Mouse (Mus musculus): ENCODE results near the gene Scnm1.

Gene Scnm1

GRCm38 (mm10) chr3:95161618-95162344, 28.0 kb upstream of the Scnm1 start:
- CTCF ChIA-PET = interaction anchor here in 3 of 4 experiments (0.6 to 2.9 kb wide), 11 partner anchors 9 to 165 kb away, joined by 3 to 13 read pairs (median 3); partner anchors contain the start of genes Gabpb2 (in 1 of the 3), Tmod4 (in 1 of the 3) and Tnfaip8l2 (in 1 of the 3)
- POLR2A ChIA-PET = interaction anchor here (0.5 to 7.5 kb wide), 38 partner anchors 9 to 490 kb away, joined by 3 to 107 read pairs (median 5); partner anchors contain the start of genes Gabpb2 (in 2 of the 4), Zfp687 (in 2 of the 4), Mllt11 (in 1 of the 4) and Pi4kb (in 1 of the 4)

GRCm38 (mm10) chr3:95161041-95161551, 27.3 kb upstream of the Scnm1 start:
- ChIA-PET POLR2A (interaction anchor here (0.5 to 7.5 kb wide), 33 partner anchors 10 to 464 kb away, joined by 3 to 107 read pairs (median 4); partner anchors contain the start of genes Tnfaip8l2 (in 3 of the 4), Gabpb2 (in 2 of the 4), Ensa (in 1 of the 4) and Prune1 (in 1 of the 4)), CTCF (interaction anchor here in 3 of 4 experiments (1.1 to 2.9 kb wide), 9 partner anchors 9 to 108 kb away, joined by 3 to 8 read pairs (median 5); partner anchors contain the start of genes Gabpb2 (in 1 of the 3) and Tnfaip8l2 (in 1 of the 3))

GRCm38 (mm10) chr3:95159987-95160963, 26.5 kb upstream of the Scnm1 start, which contains the start of gene Sema6c:
Gene Sema6c, plus strand, starts transcription at chr3:95160457.
- ChIA-PET POLR2A (interaction anchor here in 3 of 4 experiments (0.6 to 7.5 kb wide), 44 partner anchors 8 to 464 kb away, joined by 3 to 107 read pairs (median 4); partner anchors contain the start of genes Tnfaip8l2 (in 3 of the 3), Gabpb2 (in 2 of the 3), Bnipl (in 1 of the 3) and Ensa (in 1 of the 3)), CTCF (interaction anchor here (0.6 to 2.5 kb wide), 13 partner anchors 9 to 150 kb away, joined by 3 to 13 read pairs (median 4); partner anchors contain the start of genes Gabpb2 (in 1 of the 4), Tmod4 (in 1 of the 4) and Tnfaip8l2 (in 1 of the 4))

DNA sequence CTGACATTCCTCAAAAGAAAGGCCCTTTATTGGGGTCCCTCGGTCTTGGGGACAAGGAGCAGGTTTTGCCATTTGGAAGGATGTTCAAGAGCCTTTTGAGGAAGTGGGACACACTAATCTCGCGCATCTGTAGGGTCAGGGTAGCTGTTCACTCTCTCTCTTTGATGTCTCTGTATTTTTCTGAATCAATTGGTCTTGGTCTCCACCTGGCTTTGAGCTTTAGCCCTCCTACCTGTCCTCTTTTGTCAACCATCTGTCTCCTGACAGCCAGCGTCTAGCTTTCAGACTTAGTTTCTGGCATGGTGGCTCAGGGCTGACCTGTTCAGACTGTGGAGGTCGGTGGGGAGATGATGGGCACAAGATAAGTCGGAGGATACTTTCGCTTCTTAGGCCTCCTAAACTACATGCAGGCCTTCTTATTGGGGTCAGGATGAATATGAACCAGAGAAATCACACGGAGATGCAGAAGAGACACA, 25.7 kb upstream of the Scnm1 start:
- ChIA-PET CTCF (interaction anchor here (0.6 to 2.1 kb wide), 11 partner anchors 9 to 151 kb away, joined by 3 to 13 read pairs (median 4); partner anchors contain the start of genes Gabpb2 (in 1 of the 4), Tmod4 (in 1 of the 4) and Tnfaip8l2 (in 1 of the 4)), POLR2A (interaction anchor here in 3 of 4 experiments (0.6 to 7.5 kb wide), 37 partner anchors 9 to 465 kb away, joined by 3 to 107 read pairs (median 4); partner anchors contain the start of genes Tnfaip8l2 (in 3 of the 3), Bnipl (in 1 of the 3), Ensa (in 1 of the 3) and Gabpb2 (in 1 of the 3))

- POLR2A ChIA-PET = interaction anchor here in 1 of 4 experiments (0.6 kb wide), 1 partner anchor 305 kb away, joined by 5 read pairs; no protein-coding TSS in a partner anchor
- CTCF ChIA-PET = no interaction called here
These were observed 20.1 kb upstream of the Scnm1 start for GRCm38 (mm10) chr3:95153874-95154273.

DNA sequence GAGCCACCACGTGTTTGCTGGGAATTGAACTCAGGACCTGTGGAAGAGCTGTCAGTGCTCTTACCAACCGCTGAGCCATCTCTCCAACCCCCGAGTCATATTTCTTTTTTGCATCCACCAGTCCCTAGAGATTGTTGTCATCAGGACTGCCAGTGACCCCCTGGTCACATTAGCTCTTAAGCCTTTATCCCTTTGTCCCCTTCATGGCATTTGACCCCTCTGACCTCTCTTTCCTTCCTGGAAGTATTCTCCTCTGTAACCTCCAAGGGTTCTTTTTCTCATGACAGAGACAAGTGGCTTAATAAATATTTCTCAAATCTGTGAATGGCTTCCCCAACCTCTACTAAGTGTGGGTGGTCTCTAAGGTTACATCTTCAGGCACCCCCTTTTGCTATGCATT, 14.1 kb upstream of the Scnm1 start:
- POLR2A ChIA-PET = interaction anchor here in 2 of 4 experiments (0.7 to 1.8 kb wide), 3 partner anchors 27 to 94 kb away, joined by 3 to 4 read pairs (median 4); partner anchors contain the start of gene Vps72 (in 1 of the 2)

DNA sequence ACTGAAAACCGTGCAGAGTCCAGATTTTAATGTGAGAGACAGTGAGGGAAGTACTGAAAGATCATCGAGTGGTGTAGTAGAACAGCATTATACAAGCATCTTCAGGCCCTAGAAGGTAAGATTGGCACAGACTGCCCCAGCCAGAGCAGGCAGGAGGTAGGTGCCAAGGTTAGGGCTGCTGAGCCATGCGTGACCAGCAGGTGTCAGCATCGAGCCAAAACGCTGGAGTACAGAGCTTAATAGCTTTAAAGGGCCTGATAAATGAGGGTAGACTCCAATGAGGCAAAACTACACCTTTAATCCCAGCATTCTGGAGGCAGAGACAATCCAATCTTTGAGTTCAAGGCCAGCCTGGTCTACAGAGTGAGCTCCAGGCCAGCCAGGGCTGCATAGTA, 8.8 kb upstream of the Scnm1 start:
- CTCF ChIA-PET = interaction anchor here (0.5 to 2.0 kb wide), 54 partner anchors 9 to 446 kb away, joined by 3 to 13 read pairs (median 4); partner anchors contain the start of genes Sema6c (in 2 of the 4), Gabpb2 (in 1 of the 4), Gm128 (in 1 of the 4) and Golph3l (in 1 of the 4)
- POLR2A ChIA-PET = interaction anchor here in 3 of 4 experiments (0.5 to 1.9 kb wide), 22 partner anchors 10 to 612 kb away, joined by 3 to 7 read pairs (median 4); partner anchors contain the start of genes Sema6c (in 2 of the 3), Gabpb2 (in 1 of the 3), Vps72 (in 1 of the 3) and Zfp687 (in 1 of the 3)

More for the DNA sequence above, 14.1 kb upstream of the Scnm1 start:
- CTCF ChIA-PET = interaction anchor here in 1 of 4 experiments (0.5 to 1.0 kb wide), 2 partner anchors 23 to 156 kb away, joined by 3 to 4 read pairs; partner anchors contain the start of gene Tmod4

- ChIA-PET CTCF (interaction anchor here (0.6 to 2.0 kb wide), 38 partner anchors 9 to 290 kb away, joined by 3 to 13 read pairs (median 5); partner anchors contain the start of genes Gabpb2 (in 1 of the 4), Gm128 (in 1 of the 4), Sema6c (in 1 of the 4) and Tmod4 (in 1 of the 4)), POLR2A (interaction anchor here in 3 of 4 experiments (0.5 to 2.9 kb wide), 28 partner anchors 10 to 612 kb away, joined by 3 to 14 read pairs (median 4); partner anchors contain the start of genes Sema6c (in 3 of the 3), Gabpb2 (in 1 of the 3), Tmod4 (in 1 of the 3) and Vps72 (in 1 of the 3))
These were observed 8.3 kb upstream of the Scnm1 start, which contains the start of gene Tnfaip8l2 for GRCm38 (mm10) chr3:95141952-95142616. Gene Tnfaip8l2, minus strand, starts transcription at chr3:95142360.

DNA sequence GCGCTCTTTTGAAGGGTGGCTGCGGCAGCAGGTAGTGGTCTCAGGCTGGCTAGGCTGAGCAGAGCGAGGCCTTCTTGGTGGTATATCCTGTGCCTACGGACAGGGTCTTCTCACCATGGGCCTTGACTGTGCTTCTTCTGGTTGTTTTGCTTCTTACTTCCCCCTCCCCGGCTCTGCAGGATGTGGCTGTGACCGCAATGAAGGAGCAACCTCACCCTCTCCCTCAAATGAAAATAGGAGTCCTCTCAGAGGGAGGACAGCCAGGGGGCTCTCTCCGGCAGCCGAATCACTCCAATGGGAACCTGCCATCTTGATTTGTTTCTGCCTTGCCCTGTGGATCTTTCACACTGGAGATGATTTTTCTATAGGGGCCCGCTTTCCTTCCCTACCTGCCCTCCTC, 7.7 kb upstream of the Scnm1 start:
- ChIA-PET POLR2A (interaction anchor here in 3 of 4 experiments (0.8 to 2.9 kb wide), 15 partner anchors 13 to 143 kb away, joined by 3 to 18 read pairs (median 5); partner anchors contain the start of genes Sema6c (in 3 of the 3), Gabpb2 (in 1 of the 3), Tmod4 (in 1 of the 3) and Vps72 (in 1 of the 3)), CTCF (interaction anchor here in 3 of 4 experiments (1.1 to 2.0 kb wide), 6 partner anchors 11 to 75 kb away, joined by 3 to 10 read pairs (median 6); no protein-coding TSS in a partner anchor)

- ChIA-PET CTCF (interaction anchor here in 3 of 4 experiments (0.6 to 1.9 kb wide), 9 partner anchors 12 to 123 kb away, joined by 3 to 9 read pairs (median 4); partner anchors contain the start of genes Sema6c (in 1 of the 3), Tmod4 (in 1 of the 3) and Vps72 (in 1 of the 3)), POLR2A (interaction anchor here in 2 of 4 experiments (0.5 to 2.9 kb wide), 33 partner anchors 11 to 170 kb away, joined by 3 to 18 read pairs (median 4); partner anchors contain the start of genes Gabpb2 (in 2 of the 2), Tmod4 (in 2 of the 2), Vps72 (in 2 of the 2) and Pip5k1a (in 1 of the 2))
These were observed 7.0 kb upstream of the Scnm1 start for GRCm38 (mm10) chr3:95140795-95141194.

DNA sequence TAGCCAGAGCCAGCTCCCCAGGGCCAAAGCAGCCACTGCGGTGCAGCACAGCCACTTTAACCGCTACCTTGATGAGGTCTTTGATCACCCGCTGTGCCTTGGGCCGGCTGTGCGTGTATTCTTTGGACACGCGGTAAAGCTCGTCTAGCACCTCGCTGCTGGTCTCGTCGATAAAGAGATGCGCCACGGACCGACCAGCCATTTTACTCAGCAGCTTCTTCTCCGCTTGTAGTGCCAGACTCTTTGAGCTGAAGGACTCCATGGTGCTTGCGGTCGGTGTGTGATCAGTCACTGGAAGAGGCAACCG, 6.4 kb upstream of the Scnm1 start:
- ChIA-PET POLR2A (interaction anchor here (0.5 to 2.9 kb wide), 48 partner anchors 11 to 171 kb away, joined by 3 to 18 read pairs (median 4); partner anchors contain the start of genes Pip5k1a (in 3 of the 4), Sema6c (in 3 of the 4), Gabpb2 (in 2 of the 4) and Tmod4 (in 2 of the 4)), CTCF (interaction anchor here in 3 of 4 experiments (0.6 to 1.9 kb wide), 14 partner anchors 12 to 124 kb away, joined by 3 to 9 read pairs (median 4); partner anchors contain the start of genes Gabpb2 (in 1 of the 3), Sema6c (in 1 of the 3), Tmod4 (in 1 of the 3) and Vps72 (in 1 of the 3))

DNA sequence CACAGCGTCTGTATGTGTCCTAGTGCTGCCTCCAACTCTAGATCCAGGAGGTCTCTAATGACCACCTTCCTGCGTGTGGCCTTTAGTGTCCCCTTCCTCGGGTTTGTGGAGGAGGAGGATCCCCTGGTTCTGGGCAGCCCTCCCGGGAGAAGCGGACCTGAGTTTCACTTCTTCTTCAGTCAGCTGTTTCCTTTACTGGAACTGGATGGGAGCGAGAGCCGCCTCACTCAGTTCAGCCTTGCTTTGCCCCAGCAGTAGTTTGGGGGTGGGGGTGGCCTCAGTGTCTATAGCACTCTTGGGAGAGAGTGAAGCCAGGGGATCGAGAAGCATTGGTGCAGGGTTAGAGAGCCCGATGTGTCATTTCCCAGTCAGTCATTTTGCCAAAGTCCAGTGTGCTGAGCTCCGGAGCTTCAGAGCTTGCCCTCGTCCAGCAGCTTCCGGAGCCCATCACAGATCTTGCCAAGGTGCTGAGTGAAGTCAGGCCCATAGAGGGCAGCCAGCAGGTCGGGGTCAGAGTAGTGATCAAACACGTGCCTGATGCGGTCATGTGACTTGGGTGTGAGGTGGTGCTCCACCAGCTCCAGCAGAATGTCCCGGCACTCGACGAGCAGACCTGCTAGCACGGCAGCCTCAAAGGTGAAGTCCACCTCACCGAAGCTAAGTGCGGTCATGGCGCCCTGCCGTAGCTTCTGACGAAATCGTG, 5.9 kb upstream of the Scnm1 start:
- CTCF ChIA-PET = interaction anchor here in 2 of 4 experiments (0.7 to 1.9 kb wide), 14 partner anchors 11 to 124 kb away, joined by 3 to 9 read pairs (median 4); partner anchors contain the start of genes Gabpb2 (in 1 of the 2), Sema6c (in 1 of the 2), Tmod4 (in 1 of the 2) and Vps72 (in 1 of the 2)

DNA sequence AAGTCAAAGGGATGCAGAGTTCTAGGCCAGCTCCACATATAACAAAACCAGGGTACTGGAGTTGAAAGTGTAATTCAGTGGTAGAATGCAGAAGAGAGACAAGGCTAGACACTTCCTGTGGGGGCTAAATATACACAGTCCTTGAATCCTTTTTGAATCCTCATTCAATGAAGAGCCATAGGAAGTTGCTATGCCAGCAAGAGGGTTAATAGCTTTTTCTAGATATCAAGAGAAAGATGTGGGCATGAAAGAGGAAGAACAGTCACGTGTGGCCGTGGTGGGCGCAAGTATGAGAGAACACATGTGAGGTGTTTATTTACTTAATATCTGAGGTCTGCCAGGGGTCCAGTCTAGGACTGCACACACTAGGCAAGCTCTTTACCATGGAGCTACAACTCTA, 2.5 kb upstream of the Scnm1 start:
- POLR2A ChIA-PET = interaction anchor here in 3 of 4 experiments (0.6 to 1.7 kb wide), 6 partner anchors 24 to 147 kb away, joined by 3 to 5 read pairs (median 4); partner anchors contain the start of gene Vps72 (in 1 of the 3)
- CTCF ChIA-PET = no interaction called here

More for the DNA sequence above, 5.9 kb upstream of the Scnm1 start:
- POLR2A ChIA-PET = interaction anchor here (0.6 to 2.9 kb wide), 47 partner anchors 11 to 171 kb away, joined by 3 to 18 read pairs (median 4); partner anchors contain the start of genes Pip5k1a (in 3 of the 4), Sema6c (in 3 of the 4), Gabpb2 (in 2 of the 4) and Vps72 (in 2 of the 4)
